Comparison of ENCODE assay signal across 8 mouse cellular contexts in genomic region chr16:22564259-22564906, GRCm38 (mm10).
A peak's percentile ranks its signal among the peaks of the same experiment; 100 is the strongest.
DNase-seq lines count a peak whose midpoint lies in the region; ATAC-seq and TF ChIP-seq lines count a peak whose summit lies in the region.

No protein-coding gene starts in this region.

- peak overlapping the region; percentile 35 for H3K4me3 ChIP-seq in E14TG2a.4 (replicated peaks; ENCODE audit: low read length)
- no peak overlapping the region for H3K4me3 ChIP-seq in intestine, postnatal 0 days (ENCODE audit: low read depth, low read length)
- no peak overlapping the region for H3K4me3 ChIP-seq in lung, embryonic 15.5 days

- DNase-seq in adrenal gland, adult 18-20 months (ENCODE audit: low spot score in 2 of 2) = peak; percentile 64 to 70
- peak; percentile 89 for DNase-seq in embryo, embryonic 10 days (ENCODE audit: low spot score)
- DNase-seq in retina, embryonic 14.5 days (ENCODE audit: low spot score) = peak; percentile 91

- no peak overlapping the region for H3K4me2 ChIP-seq in intestine, postnatal 0 days (replicated peaks; ENCODE audit: low read depth)
- no peak overlapping the region for H3K4me2 ChIP-seq in lung, embryonic 15.5 days

- H3K27ac ChIP-seq in intestine, postnatal 0 days (ENCODE audit: low read depth, low read length) = no peak overlapping the region
- H3K27ac ChIP-seq in lung, embryonic 15.5 days = no peak overlapping the region

- 57% methylated on average over 14 of the region's 14 CpGs for WGBS in intestine, postnatal 0 days
- 46% methylated on average over 14 of the region's 14 CpGs for WGBS in lung, embryonic 15.5 days

- peaks cover 14% of the 10 kb centered on the region for H3K4me1 ChIP-seq in E14TG2a.4 (replicated peaks; ENCODE audit: low read depth, low read length)
- H3K4me1 ChIP-seq in intestine, postnatal 0 days (replicated peaks; ENCODE audit: control insufficient read depth, insufficient read depth, low read length) = no peaks in the 10 kb centered on the region
- H3K4me1 ChIP-seq in lung, embryonic 15.5 days = no peaks in the 10 kb centered on the region; the same call in 1 of the 2 replicates

- H3K27me3 ChIP-seq in E14TG2a.4 (ENCODE audit: insufficient read depth, low read length) = peaks cover 20% of the 10 kb centered on the region; the same call in 1 of the 2 replicates
- no peaks in the 10 kb centered on the region for H3K27me3 ChIP-seq in intestine, postnatal 0 days (replicated peaks; ENCODE audit: control insufficient read depth, insufficient read depth, low read length)
- no peaks in the 10 kb centered on the region for H3K27me3 ChIP-seq in lung, embryonic 15.5 days

- peak; percentile 54 for TF ChIP-seq CTCF in E14TG2a.4 (conservative IDR thresholded peaks at IDR 0.05; ENCODE audit: low read length)
- TF ChIP-seq CTCF in intestine, postnatal 0 days (IDR thresholded peaks at IDR 0.05; ENCODE audit: low read depth) = peak; percentile 90

- no peak overlapping the region for H3K9ac ChIP-seq in intestine, postnatal 0 days (ENCODE audit: low read depth, low read length)
- H3K9ac ChIP-seq in lung, embryonic 15.5 days = no peak overlapping the region

- ATAC-seq in granulocyte monocyte progenitor cell, adult 5-6 weeks (replicated peaks; ENCODE audit: poor library complexity, severe bottlenecking) = peak; percentile 78
- ATAC-seq in intestine, postnatal 0 days = no peak
- 0 out of 2 replicates have a peak, but pooled peaks have one; percentile 34 for ATAC-seq in lung, embryonic 15.5 days (ENCODE audit: borderline replicate concordance, extremely low read depth, low FRiP score, low TSS enrichment)
- no peak for ATAC-seq in erythroblast, adult 5-6 weeks (replicated peaks; ENCODE audit: low FRiP score, poor library complexity, severe bottlenecking)

- H3K36me3 ChIP-seq in E14TG2a.4 (ENCODE audit: insufficient read depth, low read length) = no peaks in the 10 kb centered on the region
- no peaks in the 10 kb centered on the region; the same call in 1 of the 2 replicates for H3K36me3 ChIP-seq in intestine, postnatal 0 days (ENCODE audit: control insufficient read depth, insufficient read depth)
- no peaks in the 10 kb centered on the region for H3K36me3 ChIP-seq in lung, embryonic 15.5 days

- no peaks in the 10 kb centered on the region for H3K9me3 ChIP-seq in E14TG2a.4 (ENCODE audit: low read length)
- no peaks in the 10 kb centered on the region for H3K9me3 ChIP-seq in intestine, postnatal 0 days (ENCODE audit: control insufficient read depth)
- no peaks in the 10 kb centered on the region for H3K9me3 ChIP-seq in lung, embryonic 15.5 days

Comparison
In these comparisons a context has a peak if more than half of its experiments do, and no peak if none do; other contexts are left out.
1. ATAC-seq: peak in granulocyte monocyte progenitor cell, adult 5-6 weeks (single experiment) and lung, embryonic 15.5 days (single experiment); none in intestine, postnatal 0 days (single experiment) and erythroblast, adult 5-6 weeks (single experiment).
2. Peak in every context shown above with its lines, with median percentiles within 50 percentile points of each other: DNase-seq.